Mouse (Mus musculus) layer of hippocampus, adult 11-12 months (tissue): ENCODE measurements around the gene Clcn6.
A peak's percentile ranks its signal among the peaks of the same experiment; 100 is the strongest.

Experiments used
- DNase-seq: peaks from one replicate; pipeline ENCODE4 v3.0.0; 2022; ENCODE audit warnings: low spot score

Clcn6 gene

DNA sequence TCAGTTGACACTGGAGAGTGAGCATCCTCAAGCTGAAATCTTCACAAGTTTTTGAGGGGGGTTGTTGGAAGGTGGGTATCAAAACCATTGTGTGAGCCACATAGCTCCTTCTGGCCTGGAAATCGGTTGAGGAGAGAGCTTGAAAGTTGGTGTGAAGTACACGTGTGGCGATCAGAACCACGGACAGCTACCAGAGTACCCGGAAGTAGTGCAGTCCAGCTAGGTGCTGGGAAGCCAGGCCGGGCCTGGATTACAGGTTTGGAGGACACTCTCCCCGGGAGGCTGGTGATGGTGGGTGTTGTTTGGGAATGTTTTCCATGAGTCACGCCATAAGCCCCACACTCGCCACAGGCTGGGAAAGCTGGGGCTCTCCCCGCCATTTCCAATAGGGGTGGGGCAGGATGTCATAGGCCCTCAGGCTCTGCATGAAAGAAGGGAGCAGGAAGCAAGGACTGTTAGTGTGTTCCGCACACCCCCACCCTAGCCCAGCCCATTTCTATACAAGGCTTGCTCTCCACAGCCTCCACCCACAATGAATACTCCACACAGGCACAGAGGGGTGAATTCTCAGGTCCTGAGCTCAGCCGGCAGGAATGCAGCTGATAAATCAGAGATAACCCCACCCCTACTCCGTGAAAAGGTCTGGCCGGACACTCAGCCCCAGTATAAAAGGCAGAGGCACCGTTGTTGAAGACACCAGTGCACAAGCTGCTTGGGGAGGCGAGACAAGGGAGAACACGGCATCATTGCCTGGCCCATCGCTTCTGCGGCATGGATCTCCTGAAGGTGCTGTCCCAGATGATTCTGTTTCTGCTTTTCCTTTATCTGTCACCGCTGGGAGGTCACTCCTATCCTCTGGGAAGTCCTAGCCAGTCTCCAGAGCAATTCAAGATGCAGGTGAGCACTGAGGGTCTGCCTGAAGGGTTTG lies 53.2 kb downstream of the Clcn6 start, which contains the start of gene Nppb:
Gene Nppb (plus strand): TSS at position 584 of the 928 bp plus-strand sequence.
- DNase-seq = no peak

- DNase-seq = no peak
Measured at GRCm38 (mm10) chr4:147979441-147979860, 59.2 kb downstream of the Clcn6 start.

DNA sequence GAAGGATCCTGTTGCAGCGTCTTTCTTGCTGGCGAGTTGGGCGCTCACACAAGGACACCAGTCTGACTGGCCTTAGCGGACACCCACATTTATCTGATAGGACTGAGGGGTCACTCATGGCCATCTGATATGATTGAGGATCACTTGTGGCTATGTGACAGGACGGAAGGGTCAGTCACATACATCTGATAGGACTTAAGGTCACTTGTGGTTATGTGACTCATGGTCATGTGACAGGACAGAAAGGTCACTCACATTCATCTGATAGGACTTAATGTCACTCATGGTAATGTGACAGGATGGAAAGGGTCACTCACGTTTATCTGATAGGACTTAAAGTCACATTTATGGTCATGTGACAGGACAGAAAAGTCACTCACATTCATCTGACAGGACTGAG lies 60.2 kb downstream of the Clcn6 start:
- DNase-seq = no peak

DNA sequence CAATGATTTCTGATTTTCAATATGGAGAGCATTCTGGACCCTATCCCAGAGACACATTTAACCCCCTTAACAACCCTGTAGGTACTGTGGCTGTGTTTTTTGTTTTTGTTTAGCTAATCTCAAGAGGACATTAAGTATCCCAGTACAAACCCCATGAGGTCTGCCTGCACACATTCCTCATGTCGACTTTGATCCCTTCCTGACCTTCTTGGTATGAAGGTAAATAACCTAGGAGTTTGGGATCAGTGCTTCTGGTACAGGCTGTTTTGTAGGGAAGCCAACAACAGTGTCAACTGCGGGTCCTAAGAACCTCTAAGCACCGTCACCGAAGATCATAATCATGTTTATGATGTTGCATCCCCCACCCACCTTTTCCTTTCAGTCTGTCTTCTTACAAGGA lies 60.9 kb downstream of the Clcn6 start:
- no peak for DNase-seq

GRCm38 (mm10) chr4:147976237-147976636 lies 62.4 kb downstream of the Clcn6 start:
- DNase-seq = no peak

DNA sequence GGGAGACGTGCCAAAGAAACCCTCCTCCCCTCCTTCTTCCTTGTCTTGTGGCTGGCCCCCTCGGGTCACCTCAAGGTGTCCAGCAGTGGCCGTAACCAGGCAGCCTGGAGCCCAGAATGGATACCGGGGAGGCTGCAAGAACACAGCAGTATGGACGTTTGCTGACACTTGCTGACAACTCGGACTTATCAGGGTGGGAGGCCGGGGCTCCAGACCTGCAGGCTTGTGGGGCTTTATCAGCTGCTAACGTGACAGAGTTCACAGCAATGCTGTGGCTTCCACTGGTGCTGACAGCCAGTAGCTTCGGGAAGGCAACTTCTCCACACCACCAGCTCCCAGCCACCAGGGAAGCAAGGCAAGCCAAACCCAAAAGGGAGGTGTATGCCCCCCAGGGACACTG lies 69.3 kb downstream of the Clcn6 start:
- no peak for DNase-seq

GRCm38 (mm10) chr4:147968816-147969215 lies 69.8 kb downstream of the Clcn6 start:
- DNase-seq = no peak

DNA sequence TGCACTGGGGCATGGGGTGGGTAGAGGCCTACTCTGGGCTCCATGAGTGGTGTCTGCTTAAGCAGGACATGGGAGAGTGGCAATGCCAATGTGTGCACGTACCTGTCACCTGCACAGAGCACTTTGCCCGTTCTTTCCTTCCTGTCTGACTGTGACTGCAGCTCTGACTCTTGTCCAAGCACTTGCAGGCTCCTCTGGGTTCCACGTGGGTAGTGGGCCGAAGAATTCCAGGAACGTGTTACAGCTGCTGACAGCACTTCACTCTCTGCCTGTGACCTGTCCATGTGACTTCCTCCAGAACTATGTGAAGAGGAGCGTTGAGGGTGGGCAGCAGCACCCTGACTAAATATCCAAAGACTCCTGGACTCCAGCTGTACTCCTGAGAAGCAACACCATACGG lies 72.9 kb downstream of the Clcn6 start:
- no peak for DNase-seq

DNA sequence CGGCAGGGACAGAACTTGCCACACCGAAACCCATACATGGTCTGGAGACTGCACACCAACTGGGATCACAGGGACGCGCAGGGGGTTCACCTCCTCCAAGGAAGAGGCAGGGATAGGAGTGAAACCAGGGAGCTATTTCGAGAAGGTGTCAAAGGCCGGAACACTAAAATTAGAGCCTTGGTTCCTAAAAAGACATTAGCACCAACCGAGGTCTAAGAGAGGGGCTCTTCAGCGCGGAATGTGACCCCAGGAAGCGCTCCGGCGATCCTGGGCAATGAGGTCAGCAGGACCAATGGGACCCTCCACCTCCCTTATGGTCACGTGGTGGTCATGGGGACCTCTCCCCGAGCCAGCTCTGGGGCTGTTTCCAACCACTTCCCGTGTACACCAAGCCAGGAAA lies 75.0 kb downstream of the Clcn6 start:
- no peak for DNase-seq

DNA sequence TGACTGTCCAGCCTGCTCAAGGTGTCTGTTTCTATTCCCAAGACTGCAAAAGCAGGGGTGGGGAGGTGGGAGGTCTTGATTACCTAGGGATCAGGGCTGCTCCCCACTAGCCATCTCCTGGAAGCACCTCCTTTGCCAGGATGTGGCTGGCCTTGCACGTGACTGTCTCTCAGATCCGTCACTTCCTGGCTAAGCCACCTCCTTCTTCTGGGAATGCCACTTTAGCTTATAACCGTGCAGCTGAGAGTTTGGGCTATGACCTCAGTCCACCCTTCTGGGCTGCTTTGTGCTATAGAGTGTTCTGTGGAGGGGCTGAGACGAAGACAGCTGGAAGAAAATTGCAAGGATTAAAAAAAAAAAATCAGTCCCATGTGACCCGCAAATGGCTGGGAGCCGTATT lies 75.8 kb downstream of the Clcn6 start:
- DNase-seq = no peak

DNA sequence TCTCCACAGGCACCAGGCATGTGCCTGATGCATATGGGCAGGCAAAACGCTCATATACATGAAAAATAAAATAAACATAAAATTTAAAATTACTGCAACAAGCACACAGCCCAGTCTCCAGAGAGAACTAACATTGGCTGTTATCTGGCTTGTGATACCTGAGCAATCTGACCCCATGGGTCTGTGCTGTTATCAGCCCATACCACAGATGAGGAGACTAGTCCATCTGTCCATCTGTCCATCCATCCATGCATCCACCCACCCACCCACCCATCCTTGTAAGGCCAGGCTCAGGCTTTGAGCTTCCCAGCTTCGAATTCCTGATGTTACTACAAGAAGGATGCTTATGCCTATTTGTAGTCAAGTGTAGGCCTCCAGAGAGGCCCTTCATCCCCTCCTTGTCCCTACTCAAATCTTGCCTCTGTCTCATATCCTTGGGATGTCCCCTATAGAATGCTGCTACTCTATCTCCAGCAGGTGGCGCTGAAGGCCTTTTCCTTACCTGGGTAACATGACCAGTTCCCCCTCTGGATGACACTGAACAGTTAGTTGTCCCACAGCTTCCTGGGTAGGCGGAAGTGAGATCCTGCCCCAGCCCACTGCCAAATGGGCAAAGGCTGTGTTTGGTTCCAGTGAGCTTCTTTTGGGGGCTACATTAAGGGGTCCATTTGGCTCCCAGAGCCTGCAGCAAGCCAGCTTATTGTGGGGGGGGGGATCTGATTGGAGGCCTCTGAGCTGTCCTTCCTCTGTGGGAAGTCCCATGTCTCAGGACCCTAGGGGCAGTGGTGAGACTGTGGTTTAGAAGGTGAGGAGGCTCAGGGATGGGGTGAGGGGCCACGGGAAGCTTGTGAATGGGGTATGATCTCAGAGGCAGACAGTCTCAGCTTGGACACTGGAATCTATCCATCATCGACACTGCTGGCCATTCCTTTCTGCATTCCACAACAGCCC lies 78.5 kb downstream of the Clcn6 start:
- peak; percentile 75 for DNase-seq

DNA sequence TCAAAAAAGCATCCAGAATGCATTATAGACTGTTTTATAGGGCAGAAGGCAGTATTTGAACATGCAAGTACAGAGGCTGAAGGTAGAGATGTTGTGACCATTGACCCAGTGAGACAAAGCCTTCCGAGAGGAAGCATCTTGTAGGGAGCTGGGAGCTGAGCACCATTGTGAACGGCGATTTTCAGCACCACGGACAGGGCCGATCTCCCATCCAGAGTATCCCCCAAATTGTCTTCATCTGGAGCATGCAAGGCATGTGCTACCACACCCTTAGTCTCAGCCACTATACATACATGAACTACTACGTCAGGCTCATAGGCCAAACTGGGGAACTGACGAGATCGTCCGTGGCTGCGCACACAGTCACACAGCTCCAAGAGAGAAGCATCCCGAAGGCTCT lies 81.5 kb downstream of the Clcn6 start:
- DNase-seq = no peak
